Mouse (Mus musculus) c-Kit-positive CD71-positive TER-119-negative erythroid progenitor cells, embryonic 14.5 days (primary cell): ENCODE results near the gene Vmn1r227.

ENCODE experiments used
- DNase-seq: peaks from one replicate; pipeline ENCODE4 v3.0.0-alpha.2; 2013; ENCODE audit warnings: low read depth

Gene Vmn1r227

GRCm38 (mm10) chr17:20729543-20729942, at the start of gene Vmn1r227:
Gene Vmn1r227 (plus strand): TSS chr17:20729843.
- no peak for DNase-seq

DNA sequence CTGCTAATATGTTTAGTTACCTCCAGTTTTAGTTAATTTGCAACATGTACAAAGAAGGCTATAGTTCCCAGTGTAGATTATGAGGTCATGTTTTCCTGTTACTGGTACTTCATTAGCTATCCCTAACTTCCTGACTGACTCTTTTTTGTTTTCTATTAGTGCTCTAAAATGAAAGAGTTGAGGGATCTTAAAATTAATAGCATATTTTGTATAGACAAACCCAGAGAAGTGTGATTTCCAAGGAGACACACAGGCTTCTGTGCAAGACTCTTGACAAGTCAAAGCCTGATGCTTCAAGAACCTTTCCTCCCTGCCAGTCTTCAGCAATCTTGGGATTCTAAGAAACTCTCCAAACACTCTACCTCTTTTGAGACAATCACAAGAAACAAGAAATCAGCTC, 47.1 kb upstream of the Vmn1r227 start, which contains the start of gene Vmn1r226:
Gene Vmn1r226, plus strand, starts transcription at position 301 of the 400 bp plus-strand sequence.
- no peak for DNase-seq

DNA sequence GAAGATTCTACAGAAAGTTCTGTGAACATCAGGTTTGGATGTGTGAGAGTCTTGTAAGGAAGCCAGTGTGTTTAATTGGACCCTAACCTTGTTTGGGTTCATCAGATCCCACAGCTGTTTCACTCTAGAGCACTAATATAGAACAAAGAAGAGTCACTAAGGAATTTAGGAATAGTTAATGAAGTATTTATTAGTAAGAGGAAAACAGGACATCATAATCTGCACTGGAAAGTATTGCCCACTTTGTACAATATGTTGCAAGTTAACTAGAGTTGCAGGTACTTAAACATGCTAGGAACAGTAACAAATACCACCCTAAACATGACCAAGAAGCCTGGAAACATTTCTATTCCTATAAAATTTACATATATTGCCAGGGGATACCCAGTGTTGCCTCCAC, 56.4 kb downstream of the Vmn1r227 start, which contains the start of gene Vmn1r228:
Gene Vmn1r228, minus strand, starts transcription at position 101 of the 400 bp plus-strand sequence.
- DNase-seq: no peak
